23 mouse cellular contexts compared by ENCODE assay signal in the genomic region with DNA sequence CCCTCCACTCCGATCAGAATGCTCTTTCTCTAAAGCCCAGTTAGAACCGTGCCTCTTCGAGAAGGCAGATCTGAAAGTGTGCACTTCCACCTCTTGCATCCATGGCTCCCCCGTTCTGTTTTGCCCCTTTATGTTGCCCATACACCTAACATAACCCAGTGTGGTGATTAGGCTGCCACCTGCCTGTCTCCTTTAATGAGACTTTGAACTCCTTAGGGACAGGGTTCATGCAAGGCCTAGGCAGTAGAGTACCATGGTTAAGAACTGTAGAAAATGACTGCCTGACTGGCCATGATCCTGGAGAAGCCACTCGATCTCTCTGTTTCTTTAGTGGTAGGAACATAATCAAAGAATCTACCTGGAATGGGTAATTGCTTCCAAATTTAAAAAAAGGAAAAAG. TPM values are rescaled to one million over a fixed set of nuclear protein-coding genes. Genes with fewer than 3 reads are reported as not detected.
DNase-seq lines count a peak whose midpoint lies in the region; ATAC-seq and TF ChIP-seq lines count a peak whose summit lies in the region.
"Had no signal": no experiment of that assay in that cellular context is flagged by ENCODE, and none has a peak within 500 bp of the region (broad histone marks: within the 10 kb centered on the region; RNA-seq: fewer than 3 reads in every experiment).

No protein-coding gene starts in this region.

- H3K9ac ChIP-seq in midbrain, embryonic 11.5 days (ENCODE audit: low read length), result no peak overlapping the region
- no peak overlapping the region for H3K9ac ChIP-seq in midbrain, postnatal 0 days (replicated peaks; ENCODE audit: low read length, poor library complexity, severe bottlenecking)
- H3K9ac ChIP-seq in liver, embryonic 12.5 days, result peak overlapping the region; percentile 47
- H3K9ac ChIP-seq: heart, embryonic 15.5 days; kidney, embryonic 15.5 days; limb, embryonic 12.5 days; lung, embryonic 15.5 days; neural tube, embryonic 12.5 days had no signal

- no peaks in the 10 kb centered on the region for H3K27me3 ChIP-seq in midbrain, embryonic 11.5 days (ENCODE audit: control insufficient read depth, insufficient read depth, low read length)
- no peaks in the 10 kb centered on the region for H3K27me3 ChIP-seq in midbrain, postnatal 0 days (ENCODE audit: insufficient read depth, low read length)
- no peaks in the 10 kb centered on the region for H3K27me3 ChIP-seq in erythroblast, embryonic 14.5 days (ENCODE audit: control insufficient read depth)
- no peaks in the 10 kb centered on the region for H3K27me3 ChIP-seq in liver, embryonic 12.5 days (replicated peaks)
- H3K27me3 ChIP-seq: heart, embryonic 15.5 days; kidney, embryonic 15.5 days; limb, embryonic 12.5 days; lung, embryonic 15.5 days; neural tube, embryonic 12.5 days had no signal

- H3K4me1 ChIP-seq in midbrain, embryonic 11.5 days (ENCODE audit: control insufficient read depth, insufficient read depth, low read length), result no peaks in the 10 kb centered on the region
- no peaks in the 10 kb centered on the region for H3K4me1 ChIP-seq in midbrain, postnatal 0 days (ENCODE audit: insufficient read depth, low read length)
- peaks cover 44% of the 10 kb centered on the region for H3K4me1 ChIP-seq in erythroblast, embryonic 14.5 days (ENCODE audit: control insufficient read depth)
- H3K4me1 ChIP-seq in liver, embryonic 12.5 days, result peaks cover 46% of the 10 kb centered on the region
- H3K4me1 ChIP-seq: heart, embryonic 15.5 days; kidney, embryonic 15.5 days; limb, embryonic 12.5 days; midbrain, embryonic 10.5 days; neural tube, embryonic 12.5 days had no signal

- H3K9me3 ChIP-seq in midbrain, embryonic 11.5 days (ENCODE audit: control insufficient read depth, low read length), result no peaks in the 10 kb centered on the region
- no peaks in the 10 kb centered on the region for H3K9me3 ChIP-seq in midbrain, postnatal 0 days (ENCODE audit: low read length)
- H3K9me3 ChIP-seq in erythroblast, embryonic 14.5 days (ENCODE audit: control insufficient read depth, low read length), result no peaks in the 10 kb centered on the region
- no peaks in the 10 kb centered on the region for H3K9me3 ChIP-seq in liver, embryonic 12.5 days (replicated peaks)
- H3K9me3 ChIP-seq: heart, embryonic 15.5 days; kidney, embryonic 15.5 days; limb, embryonic 12.5 days; lung, embryonic 15.5 days; midbrain, embryonic 10.5 days; neural tube, embryonic 12.5 days had no signal

- DNase-seq in midbrain, embryonic 11.5 days (ENCODE audit: low spot score, missing footprints), result peak; percentile 60
- no peak for DNase-seq in midbrain, postnatal 0 days (ENCODE audit: low spot score)
- DNase-seq in urinary bladder, adult 18-20 months (ENCODE audit: low spot score in 2 of 2), result no peak
- no peak for DNase-seq in left cerebral cortex, adult 18-20 months (ENCODE audit: low spot score in 2 of 2)
- DNase-seq in cerebellum, postnatal 25 days, result no peak
- DNase-seq: adrenal gland, postnatal 14 days; cerebellum, adult 11-12 months; cerebellum, postnatal 14 days; embryo, embryonic 11 days; gastrocnemius, postnatal 10 days; heart, adult 2 months; right cerebral cortex, adult 18-20 months; thymus, postnatal 25 days had no signal

- no peak for TF ChIP-seq CTCF in midbrain, postnatal 0 days (IDR thresholded peaks at IDR 0.05)

- no peak overlapping the region for H3K4me3 ChIP-seq in midbrain, embryonic 11.5 days (ENCODE audit: low read depth, low read length)
- no peak overlapping the region for H3K4me3 ChIP-seq in midbrain, postnatal 0 days (ENCODE audit: low read depth, low read length)
- H3K4me3 ChIP-seq in erythroblast, embryonic 14.5 days (replicated peaks), result peak overlapping the region; percentile 28
- H3K4me3 ChIP-seq in liver, embryonic 12.5 days, result no peak overlapping the region
- H3K4me3 ChIP-seq: heart, adult 2 months; heart, embryonic 15.5 days; kidney, embryonic 15.5 days; limb, embryonic 12.5 days; lung, embryonic 15.5 days; midbrain, embryonic 10.5 days; neural tube, embryonic 12.5 days had no signal

- no peak overlapping the region for H3K4me2 ChIP-seq in midbrain, embryonic 11.5 days
- no peak overlapping the region for H3K4me2 ChIP-seq in midbrain, postnatal 0 days (ENCODE audit: low read depth, low read length, poor library complexity, severe bottlenecking)
- H3K4me2 ChIP-seq in liver, embryonic 12.5 days, result peak overlapping the region; percentile 40
- H3K4me2 ChIP-seq: heart, embryonic 15.5 days; kidney, embryonic 15.5 days; limb, embryonic 12.5 days; lung, embryonic 15.5 days; neural tube, embryonic 12.5 days had no signal

- ATAC-seq in midbrain, embryonic 11.5 days (ENCODE audit: low FRiP score), result no peak
- ATAC-seq in midbrain, postnatal 0 days (ENCODE audit: low FRiP score), result no peak
- peak; percentile 72 for ATAC-seq in liver, embryonic 12.5 days
- ATAC-seq: activated CD4-positive, CD25-positive, alpha-beta regulatory T cell, adult 4 months had no signal

- 90% methylated on average over 5 of the region's 5 CpGs for WGBS in midbrain, embryonic 11.5 days
- WGBS in midbrain, postnatal 0 days, result 90% methylated on average over 5 of the region's 5 CpGs
- 62% methylated on average over 5 of the region's 5 CpGs for WGBS in liver, embryonic 12.5 days (ENCODE audit: insufficient replicate concordance)

- H3K36me3 ChIP-seq in midbrain, embryonic 11.5 days (ENCODE audit: control insufficient read depth, insufficient read depth, low read length), result no peaks in the 10 kb centered on the region
- no peaks in the 10 kb centered on the region for H3K36me3 ChIP-seq in midbrain, postnatal 0 days (ENCODE audit: insufficient read depth, low read length)
- H3K36me3 ChIP-seq in erythroblast, embryonic 14.5 days (ENCODE audit: control insufficient read depth), result no peaks in the 10 kb centered on the region
- no peaks in the 10 kb centered on the region for H3K36me3 ChIP-seq in liver, embryonic 12.5 days
- H3K36me3 ChIP-seq: heart, embryonic 15.5 days; kidney, embryonic 15.5 days; limb, embryonic 12.5 days; lung, embryonic 15.5 days; midbrain, embryonic 10.5 days; neural tube, embryonic 12.5 days had no signal

- no peak overlapping the region for H3K27ac ChIP-seq in midbrain, embryonic 11.5 days (ENCODE audit: low read depth, low read length)
- no peak overlapping the region for H3K27ac ChIP-seq in midbrain, postnatal 0 days (ENCODE audit: low read depth, low read length)
- peak overlapping the region; percentile 83 for H3K27ac ChIP-seq in liver, embryonic 12.5 days
- H3K27ac ChIP-seq: heart, adult 2 months; heart, embryonic 15.5 days; kidney, embryonic 15.5 days; limb, embryonic 12.5 days; lung, embryonic 15.5 days; macrophage; midbrain, embryonic 10.5 days; neural tube, embryonic 12.5 days had no signal

RNA-seq across cellular contexts. Expression of gene Gadd45a, which starts 20.3 kb away (rescaled TPM):
- polyA plus RNA-seq in midbrain, embryonic 11.5 days (2014; fragmentation: Nextera tagmentation; extraction: Ambion mirVana), result 13.2 and 16.5 TPM in 2 replicates
- total RNA-seq in midbrain, postnatal 0 days (2014; rRNA removed), result 8.6 and 10.2 TPM in 2 replicates
- 9.6 and 11.2 TPM in 2 replicates for polyA plus RNA-seq in midbrain, postnatal 0 days (2015; fragmentation: Nextera tagmentation; extraction: Ambion mirVana)
- 123 and 147 TPM in 2 replicates for polyA plus RNA-seq in erythroblast, embryonic 14.5 days (2012)
- polyA plus RNA-seq in liver, embryonic 12.5 days (2016; fragmentation: Nextera tagmentation; extraction: Ambion mirVana), result 88.3 and 96.9 TPM in 2 replicates
- 10 to 100 TPM; 10.1 to 15.4 TPM for total RNA-seq in left cerebral cortex, adult 18-20 months (2021)
